Mouse (Mus musculus) hindbrain, embryonic 12.5 days (tissue): ENCODE data around the gene Mogat2. TPM values are rescaled to one million over a fixed set of nuclear protein-coding genes. Genes with fewer than 3 reads are reported as not detected.

Experiments
- ATAC-seq: fragments of 200-750 bp; cut with Nextera tagmentation; 2 replicates; pipeline ENCODE4 v1.8.0; 2017; ENCODE audit warnings: moderate TSS enrichment; ENCODE audit not compliant: low FRiP score
- H3K27ac ChIP-seq: fragments of 300-500 bp; sonication (generic); 2 replicates; pipeline ENCODE4 v1.5.1; 2016; ENCODE audit warnings: mild to moderate bottlenecking
- H3K27me3 ChIP-seq: fragments of 300-500 bp; sonication (generic); 2 replicates; pipeline ENCODE4 v1.6.1; 2016; ENCODE audit warnings: mild to moderate bottlenecking
- H3K36me3 ChIP-seq: fragments of 300-500 bp; sonication (generic); 2 replicates; pipeline ENCODE4 v1.6.1; 2016; ENCODE audit warnings: mild to moderate bottlenecking
- H3K4me1 ChIP-seq: fragments of 300-500 bp; sonication (generic); 2 replicates; pipeline ENCODE4 v1.6.1; 2016
- H3K4me2 ChIP-seq: fragments of 300-500 bp; sonication (generic); replicated peaks from 2 replicates; pipeline ENCODE4 v1.6.1; 2016; ENCODE audit warnings: mild to moderate bottlenecking
- H3K4me3 ChIP-seq: fragments of 300-500 bp; sonication (generic); 2 replicates; pipeline ENCODE4 v1.5.1; 2016; ENCODE audit warnings: mild to moderate bottlenecking
- H3K9ac ChIP-seq: fragments of 300-500 bp; sonication (generic); 2 replicates; pipeline ENCODE4 v1.6.1; 2016; ENCODE audit warnings: mild to moderate bottlenecking, moderate library complexity
- H3K9me3 ChIP-seq: fragments of 300-500 bp; sonication (generic); replicated peaks from 2 replicates; pipeline ENCODE4 v1.6.1; 2016; ENCODE audit warnings: mild to moderate bottlenecking
- WGBS: fragments of 180-500 bp; shearing (Covaris S2); methylation state at CpG from one replicate; pipeline ENCODE4 v1.1.7; 2016; 5-methylcytosine and 5-hydroxymethylcytosine counted together
- polyA plus RNA-seq: library from polyadenylated mRNA; unstranded; fragments of >200 nt; fragmentation: Nextera tagmentation; extraction: Ambion mirVana; gene quantifications from 2 replicates; pipeline ENCODE4 v1.2.1, GENCODE M21; 2016

Mogat2 gene
- polyA plus RNA-seq, 1 experiment from 2014 or later = 6.3 TPM

GRCm38 (mm10) chr7:99171730-99172463, 66.5 kb downstream of the Mogat2 start:
- no peak overlapping the region for H3K9ac ChIP-seq
- H3K36me3 ChIP-seq = no peaks in the 10 kb centered on the region
- no peaks in the 10 kb centered on the region for H3K9me3 ChIP-seq
- no peaks in the 10 kb centered on the region for H3K27me3 ChIP-seq
- no peak overlapping the region for H3K4me2 ChIP-seq
- WGBS = 66% methylated on average over 10 of the region's 10 CpGs
- no peak for ATAC-seq
- H3K27ac ChIP-seq = no peak overlapping the region
- H3K4me1 ChIP-seq = no peaks in the 10 kb centered on the region
- H3K4me3 ChIP-seq = no peak overlapping the region

GRCm38 (mm10) chr7:99170519-99170918, 67.9 kb downstream of the Mogat2 start:
- Histone ChIP-seq H3K27me3 (no peaks in the 10 kb centered on the region), H3K9me3 (no peaks in the 10 kb centered on the region), H3K4me2 (no peak overlapping the region), H3K27ac (no peak overlapping the region), H3K9ac (no peak overlapping the region), H3K36me3 (no peaks in the 10 kb centered on the region), H3K4me1 (no peaks in the 10 kb centered on the region), H3K4me3 (no peak overlapping the region)
- 89% methylated on average over 6 of the region's 6 CpGs for WGBS
- ATAC-seq = no peak

GRCm38 (mm10) chr7:99169717-99170403, 68.6 kb downstream of the Mogat2 start:
- no peaks in the 10 kb centered on the region for H3K36me3 ChIP-seq
- no peak overlapping the region for H3K9ac ChIP-seq
- no peak overlapping the region for H3K27ac ChIP-seq
- no peaks in the 10 kb centered on the region for H3K27me3 ChIP-seq
- no peaks in the 10 kb centered on the region for H3K9me3 ChIP-seq
- WGBS = 91% methylated on average over 9 of the region's 9 CpGs
- no peak overlapping the region for H3K4me3 ChIP-seq
- ATAC-seq = no peak
- H3K4me1 ChIP-seq = no peaks in the 10 kb centered on the region
- H3K4me2 ChIP-seq = no peak overlapping the region

Other genes starting within 250 kb of the Mogat2 start
- 16.6 and 17.7 TPM in 2 replicates for gene Uvrag, start 97.5 kb downstream of the Mogat2 start, polyA plus RNA-seq
- 11.6 and 12.8 TPM in 2 replicates for gene Dgat2, start 55.9 kb downstream of the Mogat2 start, polyA plus RNA-seq
- 103 and 105 TPM in 2 replicates for gene Map6, start 28.8 kb upstream of the Mogat2 start, polyA plus RNA-seq
- gene Serpinh1, start 114.6 kb upstream of the Mogat2 start, polyA plus RNA-seq = 838 and 891 TPM in 2 replicates
- 43.8 and 44.5 TPM in 2 replicates for gene Gdpd5, start 142.8 kb upstream of the Mogat2 start, polyA plus RNA-seq
- gene Klhl35, start 227.4 kb upstream of the Mogat2 start, polyA plus RNA-seq = 39.2 and 47.1 TPM in 2 replicates
- gene Rps3, start 245.1 kb upstream of the Mogat2 start, polyA plus RNA-seq = 512 and 534 TPM in 2 replicates